Mouse (Mus musculus): ENCODE data around the gene Taf1b.

- TF ChIP-seq GATA1 (IDR thresholded peaks at IDR 0.05; ENCODE audit: borderline replicate concordance, low read length) (no peak), CTCF (IDR thresholded peaks at IDR 0.05; ENCODE audit: low read depth, low read length) (no peak)
Measured at GRCm38 (mm10) chr12:24493011-24493410, 5.1 kb upstream of the Taf1b start.

Measured in G1E (cell line).